In genomic region chr9:35442476-35442875, GRCm38 (mm10) we compare ENCODE assay signal across 29 mouse cellular contexts. TPM values are rescaled to one million over a fixed set of nuclear protein-coding genes. Genes with fewer than 3 reads are reported as not detected.
A peak's percentile ranks its signal among the peaks of the same experiment; 100 is the strongest.
DNase-seq lines count a peak whose midpoint lies in the region; ATAC-seq and TF ChIP-seq lines count a peak whose summit lies in the region.
"Had no signal": no experiment of that assay in that cellular context is flagged by ENCODE, and none has a peak within 500 bp of the region (broad histone marks: within the 10 kb centered on the region; RNA-seq: fewer than 3 reads in every experiment).

No protein-coding gene starts in this region.

- H3K27ac ChIP-seq in forebrain, embryonic 16.5 days (ENCODE audit: low read length), result no peak overlapping the region
- no peak overlapping the region for H3K27ac ChIP-seq in forebrain, embryonic 11.5 days (ENCODE audit: low read depth, low read length)
- no peak overlapping the region for H3K27ac ChIP-seq in midbrain, embryonic 11.5 days (ENCODE audit: low read depth, low read length)
- no peak overlapping the region for H3K27ac ChIP-seq in midbrain, postnatal 0 days (ENCODE audit: low read depth, low read length)
- H3K27ac ChIP-seq: heart, adult 2 months; heart, embryonic 13.5 days; hindbrain, embryonic 14.5 days; intestine, embryonic 15.5 days; layer of hippocampus, adult 2 months had no signal

- no peak for DNase-seq in forebrain, embryonic 11.5 days (ENCODE audit: low spot score)
- peak; percentile 90 for DNase-seq in midbrain, embryonic 11.5 days (ENCODE audit: low spot score, missing footprints)
- no peak for DNase-seq in midbrain, postnatal 0 days (ENCODE audit: low spot score)
- DNase-seq in embryo, embryonic 11 days, result peak; percentile 18
- peak; percentile 76 for DNase-seq in retina, postnatal 1 day
- DNase-seq in spleen, postnatal 36 days (ENCODE audit: low spot score in 2 of 2), result no peak
- DNase-seq: adrenal gland, adult 2 months; B cell, adult 2 months; cerebellum, adult 11-12 months; cerebellum, postnatal 14 days; gastrocnemius, postnatal 25 days; heart, adult 2 months; heart, postnatal 14 days; kidney, adult 8-10 months; kidney, postnatal 10 days; lung, adult 18-20 months; lung, postnatal 10 days; right cerebral cortex, postnatal 25 days; spleen, adult 18-20 months; thymus, postnatal 14 days had no signal

- no peak overlapping the region for H3K4me2 ChIP-seq in forebrain, embryonic 16.5 days (ENCODE audit: low read length)
- H3K4me2 ChIP-seq in forebrain, embryonic 11.5 days (ENCODE audit: low read depth, low read length, severe bottlenecking), result no peak overlapping the region
- no peak overlapping the region for H3K4me2 ChIP-seq in midbrain, embryonic 11.5 days
- no peak overlapping the region for H3K4me2 ChIP-seq in midbrain, postnatal 0 days (ENCODE audit: low read depth, low read length, poor library complexity, severe bottlenecking)
- H3K4me2 ChIP-seq: heart, embryonic 13.5 days; hindbrain, embryonic 14.5 days; intestine, embryonic 15.5 days; liver, embryonic 11.5 days had no signal

- H3K9ac ChIP-seq in forebrain, embryonic 16.5 days (replicated peaks; ENCODE audit: low read depth, low read length), result no peak overlapping the region
- H3K9ac ChIP-seq in forebrain, embryonic 11.5 days (ENCODE audit: low read length), result no peak overlapping the region
- no peak overlapping the region for H3K9ac ChIP-seq in midbrain, embryonic 11.5 days (ENCODE audit: low read length)
- H3K9ac ChIP-seq in midbrain, postnatal 0 days (replicated peaks; ENCODE audit: low read length, poor library complexity, severe bottlenecking), result no peak overlapping the region
- H3K9ac ChIP-seq: heart, embryonic 13.5 days; hindbrain, embryonic 14.5 days; intestine, embryonic 15.5 days had no signal

- TF ChIP-seq CTCF in midbrain, postnatal 0 days (IDR thresholded peaks at IDR 0.05), result no peak

- peaks cover 25% of the 10 kb centered on the region for H3K4me1 ChIP-seq in forebrain, embryonic 16.5 days (replicated peaks; ENCODE audit: control insufficient read depth, insufficient read depth, low read length)
- H3K4me1 ChIP-seq in forebrain, embryonic 11.5 days (replicated peaks; ENCODE audit: control insufficient read depth, insufficient read depth, low read length), result peaks cover 8% of the 10 kb centered on the region
- peaks cover 21% of the 10 kb centered on the region for H3K4me1 ChIP-seq in midbrain, embryonic 11.5 days (ENCODE audit: control insufficient read depth, insufficient read depth, low read length)
- 0 out of 2 replicates have a peak, but pooled peaks cover 5% of the 10 kb centered on the region for H3K4me1 ChIP-seq in midbrain, postnatal 0 days (ENCODE audit: insufficient read depth, low read length)
- H3K4me1 ChIP-seq: intestine, embryonic 15.5 days had no signal

- H3K9me3 ChIP-seq in forebrain, embryonic 16.5 days (ENCODE audit: control insufficient read depth, low read length), result no peaks in the 10 kb centered on the region
- H3K9me3 ChIP-seq in forebrain, embryonic 11.5 days (ENCODE audit: control insufficient read depth, low read length), result no peaks in the 10 kb centered on the region
- H3K9me3 ChIP-seq in midbrain, embryonic 11.5 days (ENCODE audit: control insufficient read depth, low read length), result no peaks in the 10 kb centered on the region
- H3K9me3 ChIP-seq in midbrain, postnatal 0 days (ENCODE audit: low read length), result no peaks in the 10 kb centered on the region
- H3K9me3 ChIP-seq: G1E; heart, embryonic 13.5 days; intestine, embryonic 15.5 days had no signal

- H3K4me3 ChIP-seq in forebrain, embryonic 16.5 days (replicated peaks; ENCODE audit: low read length), result no peak overlapping the region
- H3K4me3 ChIP-seq in forebrain, embryonic 11.5 days (ENCODE audit: low read depth, low read length), result no peak overlapping the region
- H3K4me3 ChIP-seq in midbrain, embryonic 11.5 days (ENCODE audit: low read depth, low read length), result no peak overlapping the region
- no peak overlapping the region for H3K4me3 ChIP-seq in midbrain, postnatal 0 days (ENCODE audit: low read depth, low read length)
- H3K4me3 ChIP-seq: heart, adult 2 months; heart, embryonic 13.5 days; intestine, embryonic 15.5 days; layer of hippocampus, adult 2 months had no signal

- WGBS in forebrain, embryonic 16.5 days, result 12% methylated on average over 5 of the region's 5 CpGs
- 8% methylated on average over 5 of the region's 5 CpGs for WGBS in forebrain, embryonic 11.5 days
- WGBS in midbrain, embryonic 11.5 days, result 7% methylated on average over 5 of the region's 5 CpGs
- 28% methylated on average over 5 of the region's 5 CpGs for WGBS in midbrain, postnatal 0 days

- ATAC-seq in forebrain, embryonic 16.5 days, result 0 out of 2 replicates have a peak, but pooled peaks have one; percentile 27
- ATAC-seq in forebrain, embryonic 11.5 days (replicated peaks; ENCODE audit: low FRiP score), result no peak
- ATAC-seq in midbrain, embryonic 11.5 days (ENCODE audit: low FRiP score), result peak; percentile 72
- no peak for ATAC-seq in midbrain, postnatal 0 days (ENCODE audit: low FRiP score)
- ATAC-seq: intestine, embryonic 15.5 days; Patski had no signal

- H3K36me3 ChIP-seq in forebrain, embryonic 16.5 days (ENCODE audit: control insufficient read depth, insufficient read depth), result no peaks in the 10 kb centered on the region
- no peaks in the 10 kb centered on the region for H3K36me3 ChIP-seq in forebrain, embryonic 11.5 days (ENCODE audit: control insufficient read depth, insufficient read depth, low read length)
- no peaks in the 10 kb centered on the region for H3K36me3 ChIP-seq in midbrain, embryonic 11.5 days (ENCODE audit: control insufficient read depth, insufficient read depth, low read length)
- no peaks in the 10 kb centered on the region for H3K36me3 ChIP-seq in midbrain, postnatal 0 days (ENCODE audit: insufficient read depth, low read length)
- H3K36me3 ChIP-seq: G1E; intestine, embryonic 15.5 days had no signal

- no peaks in the 10 kb centered on the region for H3K27me3 ChIP-seq in forebrain, embryonic 16.5 days (replicated peaks; ENCODE audit: control insufficient read depth, insufficient read depth, low read length)
- H3K27me3 ChIP-seq in forebrain, embryonic 11.5 days (ENCODE audit: control insufficient read depth, insufficient read depth, low read length), result no peaks in the 10 kb centered on the region
- H3K27me3 ChIP-seq in midbrain, embryonic 11.5 days (ENCODE audit: control insufficient read depth, insufficient read depth, low read length), result peaks cover 4% of the 10 kb centered on the region
- no peaks in the 10 kb centered on the region for H3K27me3 ChIP-seq in midbrain, postnatal 0 days (ENCODE audit: insufficient read depth, low read length)
- H3K27me3 ChIP-seq: CH12.LX; heart, embryonic 13.5 days; intestine, embryonic 15.5 days; Patski had no signal

RNA-seq across cellular contexts. Expression of gene Cdon, which starts 21.5 kb away (rescaled TPM):
- polyA plus RNA-seq in forebrain, embryonic 16.5 days (2015; fragmentation: Nextera tagmentation; extraction: Ambion mirVana), result 11.9 and 12.3 TPM in 2 replicates
- 16.4 and 17.2 TPM in 2 replicates for polyA plus RNA-seq in forebrain, embryonic 11.5 days (2014; fragmentation: Nextera tagmentation; extraction: Ambion mirVana)
- polyA plus RNA-seq in midbrain, embryonic 11.5 days (2014; fragmentation: Nextera tagmentation; extraction: Ambion mirVana), result 8.8 and 10.1 TPM in 2 replicates
- 11.4 and 12.3 TPM in 2 replicates for total RNA-seq in midbrain, postnatal 0 days (2014; rRNA removed)
- 0.65 and 0.81 TPM in 2 replicates for polyA plus RNA-seq in midbrain, postnatal 0 days (2015; fragmentation: Nextera tagmentation; extraction: Ambion mirVana)

Comparison
In these comparisons a context has a peak if more than half of its experiments do, and no peak if none do; other contexts are left out.
1. ATAC-seq: peak in forebrain, embryonic 16.5 days (single experiment) and midbrain, embryonic 11.5 days (single experiment); none in forebrain, embryonic 11.5 days (single experiment) and midbrain, postnatal 0 days (single experiment).
2. DNase-seq: peak in midbrain, embryonic 11.5 days (single experiment), embryo, embryonic 11 days (single experiment) and retina, postnatal 1 day (single experiment); none in forebrain, embryonic 11.5 days (single experiment), midbrain, postnatal 0 days (single experiment) and spleen, postnatal 36 days (0 of 2).